Mouse (Mus musculus): ENCODE measurements around the gene Sufu.

DNA sequence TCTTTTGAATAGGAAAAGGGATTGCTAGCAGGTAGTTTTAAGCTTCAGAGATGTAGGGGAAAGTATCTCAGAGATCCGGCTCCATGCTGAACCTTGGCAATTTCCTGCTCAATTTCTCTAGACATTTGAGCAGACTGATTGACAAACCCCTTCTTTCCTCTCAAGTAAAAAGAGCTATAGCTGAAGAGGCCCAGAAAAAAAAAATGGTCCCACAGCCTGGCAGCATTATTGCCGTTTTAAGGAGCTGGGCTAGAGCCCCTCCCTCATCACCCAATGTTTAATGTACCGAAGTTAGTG lies 102.8 kb downstream of the Sufu start:
- no peak for TF ChIP-seq TAL1 (IDR thresholded peaks at IDR 0.05; ENCODE audit: low read length)
- no peak for TF ChIP-seq GATA1 (IDR thresholded peaks at IDR 0.05; ENCODE audit: low read length)

All from erythroblast, embryonic 14.5 days (primary cell).